Mouse (Mus musculus): ENCODE results near the gene Lrrc71.

The Lrrc71 gene

DNA sequence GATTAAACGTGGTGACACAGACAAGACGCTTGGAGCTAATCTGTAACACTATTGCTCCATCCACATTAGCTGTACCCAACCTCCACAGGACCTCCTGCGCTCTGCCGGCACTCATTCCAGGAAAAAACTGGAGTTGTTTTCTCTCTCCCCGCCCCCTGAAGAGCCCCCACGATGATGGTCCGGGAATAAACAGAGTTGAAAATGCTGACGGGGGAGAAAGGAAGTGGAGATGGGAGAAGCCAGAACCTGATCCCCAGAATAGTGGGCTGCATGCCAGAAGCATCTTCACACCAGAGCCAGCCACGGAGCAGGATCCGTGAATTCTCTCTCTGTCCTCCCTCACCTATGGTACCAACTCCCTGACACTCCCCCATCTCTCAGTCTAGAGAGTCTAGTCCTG is 16.1 kb upstream of the Lrrc71 start:
- in situ Hi-C loops (cut with MboI; ENCODE audit: low sequenced_read_pairs), result no loop called here

DNA sequence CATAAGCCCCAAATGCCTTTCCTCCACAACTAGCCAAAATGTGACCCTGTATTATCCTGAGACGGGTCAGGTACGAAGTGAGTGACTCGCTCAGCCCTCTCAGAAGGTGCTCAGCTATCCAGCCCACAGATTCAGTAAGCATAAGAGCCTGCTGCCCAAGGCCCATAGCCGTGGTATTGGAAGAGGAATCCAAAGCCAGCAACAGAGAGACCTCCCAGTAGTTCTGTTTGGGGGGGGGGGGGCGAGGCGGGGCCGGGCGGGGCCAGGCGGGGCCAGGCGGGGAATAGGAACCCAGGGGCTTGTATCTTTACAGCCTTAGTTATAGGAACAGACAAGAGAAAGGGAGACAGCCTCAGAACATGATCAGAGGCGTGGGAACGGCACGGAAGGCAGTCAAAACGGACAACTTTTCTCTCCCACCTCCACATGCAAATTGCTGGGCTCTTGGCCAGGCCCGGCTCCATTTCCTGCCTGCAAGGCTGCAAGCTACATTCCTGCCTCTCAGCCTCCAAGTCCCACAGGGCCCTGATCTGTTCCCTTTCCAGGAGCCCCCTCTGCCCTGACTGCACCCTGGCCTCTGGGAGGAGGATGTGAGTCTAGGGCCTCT is 15.4 kb upstream of the Lrrc71 start:
- in situ Hi-C loops (cut with MboI; ENCODE audit: low sequenced_read_pairs), result no loop called here

DNA sequence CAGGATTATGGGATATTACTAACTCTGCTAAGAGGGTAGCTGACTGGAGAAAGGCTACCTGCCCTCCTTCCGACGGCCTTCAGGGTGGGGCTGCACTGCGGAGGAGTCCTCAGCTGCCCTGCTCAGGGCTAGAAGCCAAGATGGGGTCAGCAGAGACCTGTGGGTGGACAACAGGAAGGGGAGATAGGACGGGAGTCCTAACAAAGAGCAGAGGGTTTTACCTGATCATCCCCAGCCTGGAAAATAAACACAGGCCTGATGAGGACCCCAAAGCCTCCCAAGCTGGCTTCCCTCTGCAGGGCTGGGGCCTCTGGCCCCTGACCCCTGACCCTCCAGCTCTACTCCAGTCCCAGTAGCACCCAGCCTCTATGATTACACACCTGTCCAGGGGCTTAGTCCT is 14.8 kb upstream of the Lrrc71 start:
- in situ Hi-C loops (cut with MboI; ENCODE audit: low sequenced_read_pairs), result no loop called here

DNA sequence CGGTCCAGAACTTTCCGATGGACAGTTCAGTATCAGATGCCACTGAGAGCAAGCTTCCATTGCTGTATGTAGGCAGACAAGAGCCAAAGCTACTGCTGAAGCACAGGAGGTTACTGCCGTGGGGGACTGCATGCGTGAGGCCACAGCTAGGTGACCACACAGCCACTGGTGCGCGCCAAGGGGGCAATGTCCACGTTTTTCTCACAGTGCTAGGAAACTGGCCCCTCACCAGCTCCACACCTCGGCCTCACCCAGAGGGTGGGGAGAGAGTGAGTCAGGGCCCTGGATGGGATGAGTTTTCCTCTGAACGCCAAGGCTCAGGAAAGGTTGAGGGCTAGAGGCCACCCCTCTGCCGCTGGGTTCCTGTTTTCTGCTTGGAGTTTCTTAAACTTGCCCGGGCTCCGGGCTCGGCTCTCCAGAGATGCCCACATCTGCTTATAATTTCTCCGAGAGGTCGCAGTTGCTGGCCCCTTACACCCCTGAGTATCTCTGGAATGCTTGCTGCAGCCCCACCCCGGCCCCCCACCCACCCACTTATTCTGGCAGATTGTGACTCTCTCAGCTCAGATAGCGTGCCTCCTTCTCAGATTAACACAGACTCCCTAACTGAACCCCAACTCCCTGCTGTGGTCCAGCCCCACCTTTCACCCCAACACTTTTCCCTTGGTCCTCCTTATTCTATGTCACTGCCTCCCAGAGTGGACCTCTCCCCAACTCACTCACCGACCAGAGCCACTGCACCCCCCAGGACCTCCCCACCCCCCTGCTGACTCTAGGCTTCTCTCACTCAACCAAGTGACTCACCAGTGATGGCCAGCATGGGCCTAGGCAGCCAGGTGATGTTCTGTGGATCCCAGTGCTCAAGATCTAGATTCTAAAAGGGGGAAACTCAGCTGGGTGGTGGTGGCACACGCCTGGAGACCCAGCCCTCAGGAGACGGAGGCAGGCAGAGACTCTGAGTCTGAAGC is 13.3 kb upstream of the Lrrc71 start:
- in situ Hi-C loops (cut with MboI; ENCODE audit: low sequenced_read_pairs), result no loop called here

DNA sequence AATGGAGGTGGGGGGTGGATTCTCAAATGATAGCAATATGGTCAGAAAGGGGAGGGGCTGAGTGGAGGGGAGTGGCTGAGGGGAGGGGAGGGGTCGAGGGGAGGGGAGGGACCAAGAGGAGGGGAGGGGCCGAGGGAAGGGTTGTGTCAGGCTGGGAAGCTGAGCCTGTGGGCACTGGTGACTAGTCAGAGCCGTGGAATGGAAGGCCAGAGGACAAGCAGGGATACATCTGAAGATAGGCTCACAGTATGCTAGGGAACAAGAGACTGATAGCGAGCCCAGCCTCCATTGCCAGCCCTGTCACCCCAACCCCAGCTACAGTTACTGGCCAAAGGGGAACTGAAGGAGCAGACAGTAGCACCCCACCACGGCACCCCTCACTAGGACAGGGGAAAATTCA is 10.2 kb upstream of the Lrrc71 start:
- in situ Hi-C loops (cut with MboI; ENCODE audit: low sequenced_read_pairs), result no loop called here

DNA sequence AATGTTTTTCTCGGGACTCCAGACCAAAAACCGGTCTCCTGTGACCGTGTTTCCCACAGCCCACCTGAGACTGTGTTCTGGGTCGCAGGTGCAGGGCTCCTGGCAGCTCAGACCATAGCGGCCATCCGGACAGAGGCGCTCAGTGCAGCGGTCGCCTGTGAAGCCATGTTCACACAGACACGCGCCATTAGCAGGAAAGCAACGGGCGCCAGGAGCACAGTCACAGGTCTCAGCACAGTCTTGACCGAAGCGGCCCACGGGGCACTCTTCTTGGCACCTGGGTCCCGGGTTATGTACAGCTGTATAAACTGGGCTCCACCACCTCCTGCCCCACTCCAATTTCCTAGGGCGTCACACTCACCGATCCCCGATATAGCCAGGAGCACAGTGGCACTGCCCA is 8.1 kb upstream of the Lrrc71 start:
- in situ Hi-C loops (cut with MboI; ENCODE audit: low sequenced_read_pairs), result no loop called here

DNA sequence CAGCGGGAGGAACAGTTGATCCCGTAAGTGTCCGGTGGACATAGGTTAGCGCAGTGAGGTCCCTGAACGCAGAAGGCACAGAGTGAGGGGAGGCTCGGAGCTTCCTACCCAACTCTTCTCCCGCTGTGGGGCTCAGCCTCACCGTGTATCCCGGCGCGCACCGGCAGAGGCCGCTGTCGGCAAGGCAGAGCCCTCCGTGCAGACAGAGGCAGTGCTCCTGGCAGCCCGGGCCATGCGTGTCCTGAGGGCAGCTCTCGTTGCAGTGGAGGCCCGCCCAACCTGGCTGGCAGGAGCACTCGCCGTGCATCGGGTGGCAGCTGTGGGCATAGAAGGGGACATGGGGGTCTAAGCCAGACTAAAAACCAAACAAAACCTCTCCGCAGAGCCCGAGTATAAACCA is 7.5 kb upstream of the Lrrc71 start:
- in situ Hi-C loops (cut with MboI; ENCODE audit: low sequenced_read_pairs), result no loop called here

DNA sequence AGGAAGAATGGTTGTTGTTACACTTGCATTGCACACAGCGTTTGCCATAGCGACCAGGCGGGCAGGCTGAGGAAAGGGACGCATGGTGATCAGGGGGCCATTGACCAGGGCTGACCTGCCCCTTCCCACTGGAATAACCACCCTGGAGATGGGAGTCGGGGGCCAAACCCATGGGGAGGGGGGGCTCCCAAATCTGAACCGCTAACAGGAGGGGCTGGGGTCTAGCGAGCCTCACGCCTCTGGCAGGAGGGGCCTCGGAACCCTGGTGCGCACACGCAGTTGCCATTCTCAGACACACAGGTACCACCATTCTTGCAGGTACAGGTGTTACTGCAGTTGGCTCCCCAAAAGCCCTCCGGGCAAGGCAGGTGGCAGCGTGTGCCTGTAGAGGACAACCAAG is 5.4 kb upstream of the Lrrc71 start:
- in situ Hi-C loops (cut with MboI; ENCODE audit: low sequenced_read_pairs), result no loop called here

DNA sequence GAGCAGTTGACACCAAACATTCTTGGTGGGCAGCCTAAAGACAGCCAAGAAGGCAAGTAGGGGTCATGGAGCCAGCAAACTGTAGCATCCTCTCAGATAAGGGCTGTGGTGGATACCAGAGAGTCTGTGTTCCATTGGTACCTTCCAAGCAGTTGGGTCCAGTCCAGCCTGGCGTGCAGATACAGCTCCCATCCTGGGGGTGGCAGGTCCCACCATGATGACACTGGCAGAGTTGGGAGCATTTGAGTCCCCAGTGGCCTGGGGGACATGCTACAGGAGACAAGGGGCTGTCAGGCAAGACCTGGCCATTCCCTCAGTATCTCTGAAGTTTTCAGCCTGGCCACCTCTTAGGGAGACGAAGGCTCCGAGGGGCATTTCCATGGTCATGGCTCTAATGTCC is 4.1 kb upstream of the Lrrc71 start:
- in situ Hi-C loops (cut with MboI; ENCODE audit: low sequenced_read_pairs), result no loop called here

DNA sequence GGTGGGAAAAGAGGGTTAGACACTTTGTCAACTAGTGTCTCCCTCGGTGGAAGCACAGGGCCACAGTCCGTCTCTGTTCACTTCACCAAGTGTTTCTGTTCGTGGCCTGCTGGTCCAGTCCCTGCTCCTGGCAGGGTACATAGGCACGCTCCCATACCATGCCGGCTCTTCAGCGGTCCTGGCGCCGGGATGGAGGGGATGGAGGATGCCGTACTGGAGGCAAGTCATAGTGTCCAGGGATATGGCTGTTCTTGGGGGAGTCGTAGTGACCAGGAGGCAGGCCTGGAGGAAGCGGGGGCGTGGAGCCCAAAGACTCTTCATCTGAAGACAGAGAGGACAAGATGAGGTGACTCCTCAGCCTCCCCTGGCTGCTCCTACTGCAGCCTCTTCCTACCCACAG is 1.6 kb upstream of the Lrrc71 start:
- in situ Hi-C loops (cut with MboI; ENCODE audit: low sequenced_read_pairs), result no loop called here

DNA sequence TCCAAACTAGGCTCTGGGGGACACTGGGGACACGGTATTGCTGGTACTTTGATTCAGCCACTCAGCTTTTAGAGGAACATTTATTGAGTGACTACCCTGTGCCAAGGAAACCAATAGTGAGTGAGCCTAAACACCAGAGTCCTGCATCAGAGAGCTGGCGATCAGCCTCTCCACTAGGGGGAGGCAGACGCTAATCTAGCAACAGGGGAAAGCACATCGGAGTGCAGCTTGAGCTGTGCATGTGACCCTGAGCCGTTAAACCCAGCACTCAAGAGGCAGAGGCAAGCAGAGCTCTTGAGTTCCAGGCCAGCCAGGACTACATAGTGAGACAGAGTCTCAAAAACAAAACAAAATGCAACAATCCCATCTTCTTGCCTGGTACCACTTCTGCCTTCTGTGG is 611 bp upstream of the Lrrc71 start:
- in situ Hi-C loops (cut with MboI; ENCODE audit: low sequenced_read_pairs), result no loop called here

DNA sequence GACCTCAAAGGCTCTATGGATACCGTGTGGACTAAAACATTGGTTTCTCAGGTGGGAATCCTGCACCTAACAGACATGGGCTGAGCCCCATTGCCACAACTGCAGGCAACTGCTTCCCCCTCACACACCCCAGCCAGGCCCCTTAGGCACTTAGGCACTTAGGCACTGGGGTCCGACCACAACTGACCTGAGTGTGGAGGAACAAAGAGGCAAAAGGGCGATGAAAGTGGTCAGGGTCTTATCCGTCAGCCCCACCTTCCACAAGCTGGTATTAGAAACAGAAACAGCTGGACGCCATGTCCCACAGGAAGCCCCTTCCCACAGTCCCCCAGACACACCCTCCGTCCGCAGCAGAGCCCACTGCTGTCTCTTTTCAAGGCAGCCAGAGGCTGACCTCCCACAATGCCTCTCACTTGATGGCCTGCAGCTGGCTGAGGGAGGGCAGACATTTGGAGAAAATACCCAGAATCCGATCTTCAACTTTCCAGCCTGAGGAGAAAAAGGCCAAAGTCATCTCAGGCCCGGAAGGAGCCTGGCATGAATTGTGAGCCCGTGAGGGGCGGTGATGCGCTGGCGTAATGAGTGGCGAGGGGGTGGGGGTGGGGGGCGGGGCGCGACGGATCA is 3.3 kb downstream of the Lrrc71 start:
- in situ Hi-C loops (cut with MboI; ENCODE audit: low sequenced_read_pairs), result no loop called here

DNA sequence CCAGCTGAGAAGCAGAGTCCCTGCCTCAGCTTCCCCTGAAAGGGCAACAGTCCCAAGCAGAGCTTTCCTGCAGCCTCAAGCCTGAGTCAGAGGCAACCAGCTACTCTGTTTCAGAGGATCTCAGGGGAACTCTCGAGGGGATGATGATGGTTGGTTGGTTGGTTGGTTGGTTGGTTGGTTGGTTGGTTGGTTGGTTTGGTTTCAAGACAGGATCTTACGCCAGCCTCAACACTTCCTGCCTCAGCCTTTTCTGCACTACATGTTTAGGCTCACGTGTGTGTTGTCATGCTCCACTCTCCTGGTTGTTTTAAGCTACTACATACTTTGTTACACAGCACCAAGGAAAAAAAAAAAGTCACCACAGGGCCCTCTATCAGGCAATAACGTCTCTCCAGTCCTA is 4.5 kb downstream of the Lrrc71 start:
- in situ Hi-C loops (cut with MboI; ENCODE audit: low sequenced_read_pairs), result no loop called here

DNA sequence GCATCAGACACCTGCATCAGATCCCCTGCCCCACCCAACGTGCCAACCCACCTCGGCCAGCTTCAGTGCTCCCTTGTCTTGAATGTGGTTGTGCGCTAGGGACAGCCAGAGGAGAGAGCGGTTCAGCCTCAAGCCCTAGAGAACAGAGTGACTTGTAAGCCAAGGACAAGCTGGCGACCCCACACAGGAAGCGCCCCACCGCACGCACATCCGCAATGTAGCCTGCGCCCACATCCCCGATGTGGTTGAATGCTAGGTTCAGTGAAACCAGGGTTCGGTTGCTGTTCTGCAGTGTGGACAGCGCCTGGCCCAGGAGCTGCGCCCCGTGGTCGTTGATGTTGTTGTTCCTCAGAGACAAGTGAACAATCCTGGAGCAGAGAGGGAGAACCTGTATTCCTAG is 5.7 kb downstream of the Lrrc71 start:
- in situ Hi-C loops (cut with MboI; ENCODE audit: low sequenced_read_pairs), result no loop called here

DNA sequence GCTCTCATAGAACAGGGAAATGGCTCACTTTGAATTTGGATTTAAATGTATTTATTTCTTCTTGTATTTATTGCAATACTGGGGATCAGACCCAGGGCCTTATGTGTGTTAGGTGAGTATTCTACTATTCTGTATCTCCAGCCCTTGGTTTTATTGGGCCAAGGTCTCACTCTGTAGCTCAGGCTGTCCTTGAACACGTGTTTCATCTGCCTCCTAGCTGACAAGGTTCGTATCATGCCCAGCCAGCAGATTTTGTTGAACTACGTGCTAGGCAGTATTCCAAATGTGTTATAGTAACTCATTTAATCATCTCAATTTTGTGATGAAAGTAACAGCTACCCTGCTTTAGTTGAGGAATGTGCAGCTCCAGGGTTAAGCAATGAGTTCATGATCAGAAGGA is 6.4 kb downstream of the Lrrc71 start:
- in situ Hi-C loops (cut with MboI; ENCODE audit: low sequenced_read_pairs), result no loop called here

DNA sequence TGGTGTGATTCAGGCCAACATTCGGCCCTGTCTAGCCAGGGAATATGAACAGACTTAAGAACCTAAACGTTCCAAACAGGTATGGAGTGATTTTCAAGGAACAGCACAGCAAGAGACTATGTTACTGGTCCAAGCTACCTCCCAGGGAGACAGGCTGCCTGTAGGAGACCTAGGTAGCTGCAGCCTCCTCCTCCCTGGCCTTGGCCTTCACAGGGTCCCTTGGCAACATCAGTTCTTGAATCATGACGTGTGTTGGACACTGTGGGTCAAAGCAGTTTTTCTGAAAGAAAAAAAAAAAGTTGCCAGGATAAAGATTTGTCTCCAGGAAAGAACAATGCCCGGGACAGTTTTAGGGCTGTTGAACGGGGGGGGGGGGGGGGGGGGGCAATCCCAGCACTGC is 9.5 kb downstream of the Lrrc71 start:
- in situ Hi-C loops (cut with MboI; ENCODE audit: low sequenced_read_pairs), result no loop called here

DNA sequence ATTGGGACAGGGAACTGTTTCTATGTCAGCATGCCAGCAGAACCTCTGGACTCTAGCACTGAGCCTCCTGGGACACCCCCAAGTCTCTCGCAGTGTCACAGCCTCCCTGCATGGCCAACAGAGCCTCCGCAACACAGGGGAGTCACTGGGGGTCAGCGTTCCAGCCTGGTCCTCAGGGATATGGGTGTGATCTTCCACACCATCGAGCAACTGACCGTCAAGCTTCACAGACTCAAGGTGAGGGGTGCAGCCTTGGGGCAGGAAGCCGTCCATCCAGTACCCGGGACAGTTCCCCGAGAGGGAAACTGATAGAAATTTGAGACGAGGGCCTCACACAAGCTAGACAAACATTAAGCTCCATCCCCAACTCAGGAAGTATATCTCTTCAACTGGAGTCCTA is 13.1 kb downstream of the Lrrc71 start:
- in situ Hi-C loops (cut with MboI; ENCODE audit: low sequenced_read_pairs), result no loop called here

DNA sequence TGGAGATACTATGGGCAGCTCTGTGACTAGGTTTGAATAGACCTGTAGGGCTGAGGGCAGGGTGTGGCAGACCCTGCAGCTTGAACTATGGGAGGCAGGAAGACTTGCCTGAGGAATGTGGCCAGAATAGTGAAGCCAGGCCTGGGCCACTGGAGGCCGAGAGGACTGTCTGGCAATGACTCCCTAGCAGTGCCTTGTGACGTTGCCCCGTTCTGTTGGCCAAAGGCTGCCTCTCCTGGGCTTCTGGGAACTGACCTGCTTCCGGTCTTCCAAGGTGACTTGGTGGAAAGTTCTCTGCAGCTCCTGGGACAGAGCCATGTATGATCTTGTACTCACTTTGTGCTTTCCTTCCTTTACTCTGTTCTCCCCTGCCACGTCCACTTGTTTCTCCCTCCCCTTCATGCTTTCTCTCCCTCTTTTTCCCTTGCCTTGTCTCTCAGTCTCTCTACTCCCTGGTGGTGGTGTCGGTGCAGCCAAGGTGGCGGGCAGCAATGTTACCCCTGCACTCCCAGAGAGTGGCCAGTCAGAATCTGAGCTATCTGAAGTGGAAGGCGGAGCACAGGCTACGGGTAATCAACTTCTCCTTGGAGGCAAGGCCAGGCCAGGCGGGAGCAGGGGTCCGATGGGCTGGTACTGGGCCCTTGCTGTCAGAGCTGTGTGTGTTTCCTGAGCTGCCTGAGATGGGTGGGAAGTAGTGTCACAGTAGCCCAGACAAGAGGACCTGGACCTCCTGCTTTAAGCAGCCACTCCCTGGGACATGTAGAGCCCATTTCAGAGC is 14.3 kb downstream of the Lrrc71 start:
- in situ Hi-C loops (cut with MboI; ENCODE audit: low sequenced_read_pairs), result no loop called here

DNA sequence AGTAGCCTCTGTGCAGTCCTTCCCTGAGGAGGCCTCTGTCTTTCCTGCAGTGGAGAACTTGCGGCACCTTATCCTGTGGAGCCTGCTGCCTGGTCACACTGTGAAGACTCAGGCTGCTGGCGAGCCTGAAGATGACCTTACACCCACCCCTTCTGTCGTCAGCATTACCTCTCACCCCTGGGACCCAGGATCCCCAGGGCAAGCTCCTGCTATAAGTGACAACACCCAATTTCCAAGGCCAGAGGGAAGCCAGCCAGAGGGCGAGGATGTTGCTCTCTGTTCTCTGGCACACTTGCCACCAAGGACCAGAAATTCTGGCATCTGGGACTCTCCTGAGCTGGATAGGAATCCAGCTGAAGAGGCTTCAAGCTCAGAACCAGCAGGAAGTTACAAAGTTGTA is 15.3 kb downstream of the Lrrc71 start:
- in situ Hi-C loops (cut with MboI; ENCODE audit: low sequenced_read_pairs), result no loop called here

DNA sequence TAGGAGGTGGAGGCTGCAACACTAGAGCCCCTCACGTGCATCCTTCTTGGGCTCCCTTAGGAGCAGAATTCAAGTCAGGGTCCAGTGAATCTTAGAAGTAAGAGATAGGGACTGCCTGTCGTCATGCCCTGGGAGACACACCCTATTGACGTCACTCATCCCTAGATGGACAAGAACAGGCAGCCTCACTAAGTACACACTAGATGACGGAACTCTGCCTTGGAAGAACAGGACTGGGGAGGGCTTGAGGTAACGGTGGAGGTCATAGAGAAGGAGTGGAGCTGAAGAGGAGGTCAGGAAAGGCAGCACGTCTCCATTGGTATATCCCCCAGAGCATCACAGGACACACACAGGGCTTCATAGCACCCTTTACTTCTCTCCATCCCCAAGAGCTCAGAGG is 19.7 kb downstream of the Lrrc71 start:
- in situ Hi-C loops (cut with MboI; ENCODE audit: low sequenced_read_pairs), result no loop called here

DNA sequence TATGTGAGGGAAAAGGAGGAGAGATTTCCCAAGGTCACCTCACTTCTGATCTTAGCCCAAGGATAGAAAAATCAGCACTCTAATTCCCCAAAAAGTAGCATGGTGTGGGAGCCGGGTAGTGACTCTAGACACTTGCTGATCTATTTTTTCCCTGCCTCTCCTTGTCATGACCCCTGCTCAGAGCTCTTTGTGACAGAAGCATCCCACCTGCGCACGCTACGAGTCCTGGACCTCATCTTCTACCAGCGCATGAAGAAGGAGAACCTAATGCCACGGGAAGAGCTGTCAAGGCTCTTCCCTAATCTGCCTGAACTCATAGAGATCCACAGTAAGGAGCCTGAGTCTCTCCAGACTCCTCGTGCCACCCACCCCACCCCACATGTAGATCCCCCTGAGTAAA is 22.2 kb downstream of the Lrrc71 start:
- in situ Hi-C loops (cut with MboI; ENCODE audit: low sequenced_read_pairs), result no loop called here

Data from CH12F3 (cell line).